Mouse (Mus musculus) adipocyte (in vitro differentiated cells): ENCODE data around the gene Nprl3.

Experiments used
- DNase-seq: peaks from one replicate; pipeline ENCODE4 v3.0.0-alpha.2; 2016; ENCODE audit warnings: low spot score

Nprl3 gene

GRCm38 (mm10) chr11:32245614-32246013 lies 21.9 kb downstream of the Nprl3 start:
- DNase-seq: no peak

GRCm38 (mm10) chr11:32244617-32245016 lies 22.9 kb downstream of the Nprl3 start:
- no peak for DNase-seq

- peak; percentile 58 for DNase-seq
Measured at GRCm38 (mm10) chr11:32244064-32244463, 23.4 kb downstream of the Nprl3 start.

DNA sequence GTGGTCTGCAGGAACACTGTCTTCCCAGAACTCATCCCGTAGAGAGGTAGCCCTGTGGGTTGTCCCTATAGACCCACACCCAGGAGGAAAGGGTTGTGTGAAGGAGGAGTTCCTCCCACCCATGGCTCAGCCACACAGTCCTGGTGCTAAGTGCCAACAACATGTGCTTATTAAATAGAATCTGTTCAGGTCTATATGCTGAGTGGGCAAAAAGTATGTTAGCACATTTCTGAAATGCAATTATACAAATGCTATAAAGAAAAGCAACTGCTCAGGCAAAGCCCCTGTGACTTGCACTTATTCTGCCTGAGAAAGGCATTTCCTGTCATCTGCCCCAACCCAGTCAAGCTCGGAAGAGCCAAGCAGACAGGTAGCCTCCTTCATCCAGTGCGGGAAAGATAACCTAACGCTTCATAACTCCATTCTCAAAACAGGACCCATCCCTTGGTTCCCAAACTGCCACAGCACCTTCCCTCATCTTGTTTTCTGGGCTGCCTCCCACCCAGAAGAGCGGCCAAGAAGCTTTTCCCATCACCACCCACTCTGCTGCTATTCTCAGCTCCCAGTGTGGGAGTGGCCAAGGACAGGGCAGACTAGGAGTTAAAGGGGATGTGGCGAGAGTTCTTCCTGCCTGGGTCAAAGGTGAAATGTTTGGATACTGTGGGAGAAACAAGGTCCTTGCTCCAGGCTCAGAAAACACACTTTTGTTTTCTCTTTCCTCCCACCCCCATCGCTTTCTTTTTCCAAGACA lies 24.1 kb downstream of the Nprl3 start:
- peak; percentile 30 for DNase-seq

DNA sequence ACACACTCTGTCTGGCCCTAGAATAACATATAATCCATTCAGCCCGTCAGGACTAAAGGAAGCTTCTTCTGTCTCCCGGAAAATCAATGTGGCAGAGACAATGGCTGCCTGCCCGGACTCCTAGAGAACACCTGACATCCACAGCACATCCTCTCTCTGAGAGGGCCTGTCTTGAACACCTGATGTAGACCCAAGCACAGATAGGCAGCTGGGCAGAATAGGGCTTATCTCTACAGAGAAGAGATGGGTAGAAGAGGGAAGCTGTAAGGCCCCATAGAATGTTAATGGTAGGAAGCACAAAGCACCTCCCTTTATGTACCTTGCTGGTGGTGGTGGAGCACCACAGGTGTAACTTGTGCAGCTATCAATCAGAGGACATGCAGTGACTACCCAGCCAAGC lies 25.3 kb downstream of the Nprl3 start:
- no peak for DNase-seq

DNA sequence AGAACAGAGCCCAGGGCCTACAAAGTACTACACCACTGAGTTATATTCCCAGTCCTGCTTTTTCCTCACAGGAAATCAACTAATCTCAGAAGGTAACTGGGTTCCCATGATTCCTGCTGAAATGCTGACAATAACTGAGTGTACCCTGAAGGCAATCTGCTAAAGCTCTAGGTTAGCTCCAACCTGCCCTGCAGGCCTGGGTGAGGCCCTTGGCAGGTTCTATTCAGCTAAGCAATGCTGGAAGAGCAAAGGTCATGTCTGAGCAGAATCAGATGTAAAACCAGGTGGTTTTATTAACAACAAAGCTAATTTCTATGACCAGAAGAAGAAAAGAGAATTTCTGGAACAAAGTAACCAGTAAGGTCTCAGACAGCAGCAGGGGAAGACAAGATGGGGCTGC lies 26.1 kb downstream of the Nprl3 start:
- DNase-seq: no peak

DNA sequence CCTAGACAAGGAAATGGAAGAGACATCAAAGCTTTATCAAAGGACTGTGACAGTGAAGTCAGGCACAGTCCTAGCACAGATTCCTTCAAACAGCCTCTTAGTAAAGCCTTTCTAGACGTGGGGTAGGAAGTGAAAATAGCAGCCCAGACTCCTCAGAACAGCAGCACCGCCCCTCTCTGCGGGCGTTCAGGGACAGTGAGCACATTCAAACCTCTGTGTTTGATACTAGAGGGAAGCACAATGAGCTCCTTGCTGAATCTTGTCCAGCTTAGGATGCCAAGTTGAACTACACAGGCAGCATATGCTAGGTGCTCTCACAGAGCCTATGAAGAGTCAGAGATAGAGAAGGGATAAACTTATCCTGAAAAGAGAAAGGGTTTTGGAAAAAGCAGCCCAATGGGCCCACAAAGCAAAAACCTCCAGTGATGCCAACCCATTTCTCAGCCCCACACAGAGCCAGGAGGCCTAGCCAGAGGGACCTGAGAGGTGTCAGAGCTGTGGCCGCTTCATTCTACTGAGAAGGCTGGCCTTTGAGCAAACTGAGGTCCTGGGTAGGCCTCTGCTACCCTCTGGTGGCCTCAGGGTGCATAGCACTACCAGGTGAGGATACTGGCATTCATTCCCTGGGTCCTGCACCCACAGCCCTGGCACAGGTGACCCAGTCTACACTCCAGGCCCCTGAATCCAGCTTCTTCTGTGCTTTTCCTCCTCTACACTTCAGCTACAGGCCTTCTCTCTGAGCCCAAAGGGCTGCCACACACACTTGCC lies 29.2 kb downstream of the Nprl3 start:
- DNase-seq: peak; percentile 72

- no peak for DNase-seq
Measured at GRCm38 (mm10) chr11:32237411-32237795, 30.1 kb downstream of the Nprl3 start.

DNA sequence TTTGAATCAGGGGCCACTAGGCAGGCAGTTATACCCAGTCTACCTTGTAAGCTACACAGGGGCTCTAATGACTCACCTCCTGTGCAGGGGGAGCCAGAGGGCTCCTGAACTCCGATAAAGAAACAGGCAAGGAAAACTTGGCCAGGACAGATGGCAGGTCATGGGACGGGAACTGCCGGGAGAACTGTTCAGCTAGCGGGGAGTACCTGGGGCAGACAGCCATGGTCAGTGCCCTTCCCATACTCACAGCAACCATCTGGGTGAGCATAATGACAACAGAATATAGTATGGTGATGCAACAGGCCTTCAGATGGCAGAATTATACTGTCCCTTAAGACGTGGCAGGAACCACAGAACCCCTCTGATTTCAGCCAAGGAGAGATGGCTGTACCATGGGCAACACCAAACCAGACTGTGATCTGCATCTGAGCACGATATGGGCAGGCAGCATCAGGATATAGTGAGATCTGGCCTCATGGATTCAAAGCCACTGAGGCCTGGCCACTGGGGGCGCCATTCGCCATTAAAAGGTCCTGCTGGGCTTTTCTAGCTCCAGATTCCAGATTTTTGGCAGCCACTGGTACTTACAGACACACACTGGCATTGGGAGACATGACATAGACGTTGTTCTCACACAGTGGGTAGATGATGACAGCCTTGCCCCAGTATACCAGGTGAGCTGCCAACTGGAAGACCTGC lies 30.6 kb downstream of the Nprl3 start:
- DNase-seq: peak; percentile 82

DNA sequence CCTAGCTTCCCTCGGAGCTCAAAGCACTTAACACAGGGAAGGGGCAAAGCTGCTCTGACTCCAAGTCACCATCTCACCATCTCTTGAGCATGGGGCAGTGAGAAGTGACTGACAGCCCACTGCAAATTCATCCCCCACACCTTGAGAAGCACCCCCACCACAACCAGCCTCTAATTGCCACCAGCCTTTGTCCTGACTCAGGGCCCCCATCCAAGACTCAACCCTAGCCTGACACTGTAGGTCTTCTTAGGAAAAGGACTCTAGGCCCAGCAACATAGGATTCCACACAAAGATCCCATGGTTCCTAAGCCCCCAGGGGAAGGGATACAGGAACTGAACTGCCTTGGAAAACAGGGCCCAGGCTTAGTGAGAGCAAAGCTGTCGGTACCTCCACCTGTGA lies 31.4 kb downstream of the Nprl3 start:
- DNase-seq: no peak

DNA sequence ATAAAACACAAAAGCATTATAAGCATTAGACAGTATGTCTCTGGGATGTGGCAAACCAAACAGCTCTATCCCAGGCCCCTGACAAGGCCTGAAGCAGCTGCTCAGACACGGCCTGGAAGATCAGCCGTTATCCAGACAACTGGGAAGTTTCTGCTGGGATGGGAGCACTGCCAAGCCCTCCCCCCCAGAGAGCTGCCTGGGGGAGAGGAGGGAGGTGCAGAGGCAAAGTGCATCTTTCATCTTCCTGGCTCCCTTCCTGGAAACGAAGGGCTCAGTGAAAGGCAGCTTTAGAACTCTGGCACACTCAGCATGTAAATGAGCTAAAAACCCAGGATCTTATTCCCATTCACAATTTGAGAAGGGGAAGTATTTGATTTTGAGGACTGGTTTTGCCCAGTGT lies 31.9 kb downstream of the Nprl3 start:
- DNase-seq: peak; percentile 95

GRCm38 (mm10) chr11:32234816-32235485 lies 32.6 kb downstream of the Nprl3 start:
- no peak for DNase-seq

DNA sequence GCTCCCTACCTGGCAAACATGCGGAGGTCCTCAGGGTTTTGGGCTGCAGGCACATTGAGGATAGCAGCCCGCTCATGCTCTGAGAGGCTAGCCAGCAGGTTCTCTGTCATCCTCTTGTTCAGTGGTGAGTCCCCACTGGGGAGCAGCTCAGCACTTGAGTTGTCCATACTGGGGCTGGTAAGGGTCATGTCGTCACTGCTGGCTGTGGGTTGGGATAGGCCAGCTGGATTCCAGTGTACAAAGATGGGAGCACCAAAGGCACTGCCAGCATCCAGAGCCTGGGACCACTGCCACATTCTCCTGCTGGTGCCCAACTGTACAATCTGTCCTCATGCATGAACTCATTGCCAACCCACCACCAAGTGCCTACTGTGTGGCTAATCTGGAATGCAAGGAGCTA lies 33.6 kb downstream of the Nprl3 start:
- no peak for DNase-seq

- no peak for DNase-seq
Measured at GRCm38 (mm10) chr11:32232848-32233247, 34.7 kb downstream of the Nprl3 start.

- no peak for DNase-seq
Measured at GRCm38 (mm10) chr11:32231125-32231524, 36.4 kb downstream of the Nprl3 start.

DNA sequence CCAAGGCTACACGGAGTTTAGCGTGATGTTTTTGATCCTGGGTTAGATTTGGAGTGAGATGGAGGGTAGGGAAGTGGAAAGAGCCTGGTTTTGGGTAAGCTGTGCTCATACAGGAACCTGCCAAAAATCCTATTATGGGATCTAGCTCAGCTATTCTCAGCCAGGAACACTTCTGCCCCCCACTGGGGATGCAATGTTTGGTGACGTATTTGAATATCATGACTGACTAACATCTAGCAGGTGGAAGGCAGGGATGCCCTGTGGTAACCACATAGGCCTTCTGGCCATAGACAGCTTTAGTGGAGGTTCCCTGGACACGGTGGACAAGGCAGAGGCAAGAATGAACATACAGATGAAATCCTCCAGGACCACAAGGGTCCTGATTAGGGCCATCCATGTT lies 37.3 kb downstream of the Nprl3 start:
- no peak for DNase-seq

- DNase-seq: no peak
Measured at GRCm38 (mm10) chr11:32228292-32228845, 39.1 kb downstream of the Nprl3 start.

- DNase-seq: no peak
Measured at GRCm38 (mm10) chr11:32227555-32227954, 40.0 kb downstream of the Nprl3 start.

DNA sequence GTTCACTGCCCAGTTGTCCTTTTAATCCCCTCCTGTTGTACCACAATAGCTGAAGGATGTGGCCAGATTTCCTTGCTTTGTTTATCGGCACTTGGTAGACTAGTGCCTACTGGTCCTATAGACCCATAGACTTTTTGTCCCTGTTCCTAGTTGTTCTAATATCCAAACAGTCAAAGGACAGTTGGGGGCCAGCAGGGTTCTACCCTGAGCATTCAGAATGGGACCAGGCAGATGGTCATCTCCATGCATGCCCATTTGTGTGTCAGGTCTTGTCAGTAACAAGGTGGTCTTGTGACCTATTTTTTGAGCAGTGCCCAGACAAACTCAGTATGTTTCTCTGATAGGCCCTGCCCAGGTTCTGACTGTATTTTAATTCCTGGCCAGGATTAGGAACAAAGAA lies 40.5 kb downstream of the Nprl3 start:
- DNase-seq: no peak

DNA sequence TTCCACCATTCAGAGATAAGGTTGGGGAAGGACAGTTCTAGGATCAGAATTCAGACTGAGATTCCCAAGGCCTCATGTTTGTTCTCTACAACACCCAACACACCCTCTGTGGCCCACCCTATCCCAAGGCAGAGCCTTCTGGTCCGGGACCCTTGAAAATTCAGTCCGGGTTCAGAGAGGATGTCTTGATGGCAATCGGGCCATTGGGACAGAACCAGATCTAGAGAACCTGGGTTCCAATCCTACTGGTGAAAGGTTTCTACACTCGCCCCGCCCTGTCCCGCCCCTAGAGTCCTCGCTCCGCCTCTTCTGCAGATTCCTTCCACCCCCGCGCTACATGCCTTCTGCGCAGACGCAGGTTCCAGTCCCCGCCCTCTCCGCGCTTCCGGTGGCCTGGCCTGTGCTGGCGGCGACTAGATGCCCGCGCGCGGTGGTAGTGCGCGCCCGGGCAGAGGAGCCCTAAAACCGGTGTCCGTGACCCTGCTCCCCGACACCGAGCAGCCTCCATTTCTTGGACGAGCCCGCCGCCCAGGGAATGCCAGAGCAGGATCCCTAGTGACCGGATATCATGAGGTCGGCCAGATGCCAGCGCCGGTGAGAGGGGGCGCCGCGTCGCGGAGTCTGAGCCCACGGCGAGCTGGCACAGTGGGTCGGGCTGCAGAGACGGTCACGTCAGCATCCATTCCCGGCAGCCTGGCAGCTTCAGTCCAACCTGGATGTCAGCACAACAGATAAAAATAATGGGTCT lies 41.2 kb downstream of the Nprl3 start, which contains the start of gene Mpg:
TSS of gene Mpg (plus strand) at position 382 of the 748 bp plus-strand sequence.
- DNase-seq: peak; percentile 92
